Mouse (Mus musculus): Measurements from ENCODE around the gene E2f3. TPM values are rescaled to one million over a fixed set of nuclear protein-coding genes. Genes with fewer than 3 reads are reported as not detected.

Gene E2f3
- total RNA-seq, 1 experiment from 2014 or later = 18.9 TPM

- peak; percentile 5 to 23; a peak in 3 of 4 replicates for ATAC-seq (replicated peaks in 1 of 2; ENCODE audit: insufficient read depth in 1 of 2, low FRiP score in 2 of 2, low TSS enrichment in 1 of 2, low read depth in 1 of 2, poor library complexity in 2 of 2, severe bottlenecking in 2 of 2)
Measured at GRCm38 (mm10) chr13:29984286-29985100, 1.4 kb downstream of the E2f3 start.

GRCm38 (mm10) chr13:29983523-29984191, 2.2 kb downstream of the E2f3 start:
- no peak for ATAC-seq (replicated peaks in 1 of 2; ENCODE audit: insufficient read depth in 1 of 2, low FRiP score in 2 of 2, low TSS enrichment in 1 of 2, low read depth in 1 of 2, poor library complexity in 2 of 2, severe bottlenecking in 2 of 2)

GRCm38 (mm10) chr13:29983037-29983436, 2.8 kb downstream of the E2f3 start:
- ATAC-seq (replicated peaks in 1 of 2; ENCODE audit: insufficient read depth in 1 of 2, low FRiP score in 2 of 2, low TSS enrichment in 1 of 2, low read depth in 1 of 2, poor library complexity in 2 of 2, severe bottlenecking in 2 of 2) = no peak

GRCm38 (mm10) chr13:29982400-29982799, 3.5 kb downstream of the E2f3 start:
- ATAC-seq (replicated peaks in 1 of 2; ENCODE audit: insufficient read depth in 1 of 2, low FRiP score in 2 of 2, low TSS enrichment in 1 of 2, low read depth in 1 of 2, poor library complexity in 2 of 2, severe bottlenecking in 2 of 2) = no peak

- ATAC-seq (replicated peaks in 1 of 2; ENCODE audit: insufficient read depth in 1 of 2, low FRiP score in 2 of 2, low TSS enrichment in 1 of 2, low read depth in 1 of 2, poor library complexity in 2 of 2, severe bottlenecking in 2 of 2) = 0 out of 4 replicates have a peak, but pooled peaks of 1 of the 2 experiments have one; percentile 16
Measured at GRCm38 (mm10) chr13:29979140-29979564, 6.7 kb downstream of the E2f3 start.

- no peak for ATAC-seq (replicated peaks in 1 of 2; ENCODE audit: insufficient read depth in 1 of 2, low FRiP score in 2 of 2, low TSS enrichment in 1 of 2, low read depth in 1 of 2, poor library complexity in 2 of 2, severe bottlenecking in 2 of 2)
Measured at GRCm38 (mm10) chr13:29977358-29977757, 8.5 kb downstream of the E2f3 start.

- ATAC-seq (replicated peaks in 1 of 2; ENCODE audit: insufficient read depth in 1 of 2, low FRiP score in 2 of 2, low TSS enrichment in 1 of 2, low read depth in 1 of 2, poor library complexity in 2 of 2, severe bottlenecking in 2 of 2) = no peak
Measured at GRCm38 (mm10) chr13:29974066-29974465, 11.8 kb downstream of the E2f3 start.

- ATAC-seq (replicated peaks in 1 of 2; ENCODE audit: insufficient read depth in 1 of 2, low FRiP score in 2 of 2, low TSS enrichment in 1 of 2, low read depth in 1 of 2, poor library complexity in 2 of 2, severe bottlenecking in 2 of 2) = no peak
Measured at GRCm38 (mm10) chr13:29973610-29974009, 12.3 kb downstream of the E2f3 start.

GRCm38 (mm10) chr13:29970333-29970732, 15.5 kb downstream of the E2f3 start:
- ATAC-seq (replicated peaks in 1 of 2; ENCODE audit: insufficient read depth in 1 of 2, low FRiP score in 2 of 2, low TSS enrichment in 1 of 2, low read depth in 1 of 2, poor library complexity in 2 of 2, severe bottlenecking in 2 of 2) = peak; percentile 56 to 74

GRCm38 (mm10) chr13:29968636-29969035, 17.2 kb downstream of the E2f3 start:
- ATAC-seq (replicated peaks in 1 of 2; ENCODE audit: insufficient read depth in 1 of 2, low FRiP score in 2 of 2, low TSS enrichment in 1 of 2, low read depth in 1 of 2, poor library complexity in 2 of 2, severe bottlenecking in 2 of 2) = no peak

- 0 out of 4 replicates have a peak, but pooled peaks of 1 of the 2 experiments have one; percentile 11 for ATAC-seq (replicated peaks in 1 of 2; ENCODE audit: insufficient read depth in 1 of 2, low FRiP score in 2 of 2, low TSS enrichment in 1 of 2, low read depth in 1 of 2, poor library complexity in 2 of 2, severe bottlenecking in 2 of 2)
Measured at GRCm38 (mm10) chr13:29967367-29967766, 18.5 kb downstream of the E2f3 start.

GRCm38 (mm10) chr13:29966966-29967365, 18.9 kb downstream of the E2f3 start:
- no peak for ATAC-seq (replicated peaks in 1 of 2; ENCODE audit: insufficient read depth in 1 of 2, low FRiP score in 2 of 2, low TSS enrichment in 1 of 2, low read depth in 1 of 2, poor library complexity in 2 of 2, severe bottlenecking in 2 of 2)

GRCm38 (mm10) chr13:29964087-29964486, 21.8 kb downstream of the E2f3 start:
- ATAC-seq (replicated peaks in 1 of 2; ENCODE audit: insufficient read depth in 1 of 2, low FRiP score in 2 of 2, low TSS enrichment in 1 of 2, low read depth in 1 of 2, poor library complexity in 2 of 2, severe bottlenecking in 2 of 2) = peak; percentile 61 to 69; a peak in 3 of 4 replicates

GRCm38 (mm10) chr13:29960416-29960815, 25.4 kb downstream of the E2f3 start:
- no peak for ATAC-seq (replicated peaks in 1 of 2; ENCODE audit: insufficient read depth in 1 of 2, low FRiP score in 2 of 2, low TSS enrichment in 1 of 2, low read depth in 1 of 2, poor library complexity in 2 of 2, severe bottlenecking in 2 of 2)

- no peak for ATAC-seq (replicated peaks in 1 of 2; ENCODE audit: insufficient read depth in 1 of 2, low FRiP score in 2 of 2, low TSS enrichment in 1 of 2, low read depth in 1 of 2, poor library complexity in 2 of 2, severe bottlenecking in 2 of 2)
Measured at GRCm38 (mm10) chr13:29957731-29958254, 28.1 kb downstream of the E2f3 start.

- ATAC-seq (replicated peaks in 1 of 2; ENCODE audit: insufficient read depth in 1 of 2, low FRiP score in 2 of 2, low TSS enrichment in 1 of 2, low read depth in 1 of 2, poor library complexity in 2 of 2, severe bottlenecking in 2 of 2) = no peak
Measured at GRCm38 (mm10) chr13:29956821-29957421, 28.9 kb downstream of the E2f3 start.

GRCm38 (mm10) chr13:29955296-29955695, 30.6 kb downstream of the E2f3 start:
- no peak for ATAC-seq (replicated peaks in 1 of 2; ENCODE audit: insufficient read depth in 1 of 2, low FRiP score in 2 of 2, low TSS enrichment in 1 of 2, low read depth in 1 of 2, poor library complexity in 2 of 2, severe bottlenecking in 2 of 2)

GRCm38 (mm10) chr13:29954741-29955140, 31.1 kb downstream of the E2f3 start:
- ATAC-seq (replicated peaks in 1 of 2; ENCODE audit: insufficient read depth in 1 of 2, low FRiP score in 2 of 2, low TSS enrichment in 1 of 2, low read depth in 1 of 2, poor library complexity in 2 of 2, severe bottlenecking in 2 of 2) = no peak
